10 mouse cellular contexts compared by ENCODE assay signal in genomic region chr4:106195497-106196166, GRCm38 (mm10).
DNase-seq lines count a peak whose midpoint lies in the region; ATAC-seq lines count a peak whose summit lies in the region.
"Had no signal": no experiment of that assay in that cellular context is flagged by ENCODE, and none has a peak within 500 bp of the region (broad histone marks: within the 10 kb centered on the region; RNA-seq: fewer than 3 reads in every experiment).

No protein-coding gene starts in this region.

- H3K9me3 ChIP-seq in heart, embryonic 12.5 days (replicated peaks) = no peaks in the 10 kb centered on the region
- H3K9me3 ChIP-seq: stomach, embryonic 15.5 days had no signal

- H3K4me3 ChIP-seq in heart, embryonic 12.5 days = no peak overlapping the region
- H3K4me3 ChIP-seq: erythroblast, embryonic 14.5 days; stomach, embryonic 15.5 days had no signal

- no peak overlapping the region for H3K4me2 ChIP-seq in heart, embryonic 12.5 days
- H3K4me2 ChIP-seq: stomach, embryonic 15.5 days had no signal

- no peaks in the 10 kb centered on the region for H3K27me3 ChIP-seq in heart, embryonic 12.5 days (replicated peaks)
- H3K27me3 ChIP-seq: stomach, embryonic 15.5 days had no signal

- H3K36me3 ChIP-seq in heart, embryonic 12.5 days = no peaks in the 10 kb centered on the region
- H3K36me3 ChIP-seq: stomach, embryonic 15.5 days had no signal

- 61% methylated on average over 3 of the region's 3 CpGs for WGBS in heart, embryonic 12.5 days

- H3K4me1 ChIP-seq in heart, embryonic 12.5 days (replicated peaks) = peaks cover 27% of the 10 kb centered on the region

- H3K27ac ChIP-seq in heart, embryonic 12.5 days (ENCODE audit: poor library complexity, severe bottlenecking) = no peak overlapping the region
- H3K27ac ChIP-seq: stomach, embryonic 15.5 days had no signal

- H3K9ac ChIP-seq in heart, embryonic 12.5 days = no peak overlapping the region
- H3K9ac ChIP-seq: stomach, embryonic 15.5 days had no signal

- ATAC-seq in heart, embryonic 12.5 days (ENCODE audit: insufficient number of reproducible peaks, low FRiP score) = no peak

- DNase-seq in heart, adult 8-10 months (ENCODE audit: low spot score) = peak; percentile 44
- peak; percentile 34 for DNase-seq in NIH3T3 (ENCODE audit: low read depth)
- peak; percentile 62 to 71 for DNase-seq in heart, adult 9 months (ENCODE audit: low spot score in 2 of 2)
- peak; percentile 70 for DNase-seq in lung, postnatal 36 days
- no peak for DNase-seq in thymus, postnatal 36 days
- DNase-seq in natural killer cell, adult 2 months (ENCODE audit: low spot score in 2 of 2) = no peak
- DNase-seq: right cerebral cortex, postnatal 25 days had no signal

Comparison
In these comparisons a context has a peak if more than half of its experiments do, and no peak if none do; other contexts are left out.
1. DNase-seq: peak in heart, adult 8-10 months (single experiment), NIH3T3 (single experiment), heart, adult 9 months (2 of 2) and lung, postnatal 36 days (single experiment); none in thymus, postnatal 36 days (0 of 2) and natural killer cell, adult 2 months (0 of 2).